Mouse (Mus musculus) heart, postnatal 10 days (tissue): ENCODE results near the gene Rph3a. TPM values are rescaled to one million over a fixed set of nuclear protein-coding genes. Genes with fewer than 3 reads are reported as not detected.
"Not testable (repeated sequence)": the region's sequence is repeated elsewhere in the genome, so short reads cannot be mapped to it uniquely, and the experiment has no call there.

Experiments
- DNase-seq, 2 experiments: peaks; one replicate each; pipeline ENCODE4 v3.0.0; 2021
- intact Hi-C: fragments of 180-260 bp; cut with DNase I; formaldehyde crosslinking; loops from one replicate; pipeline ENCODE4 v1.15.1; 2025
- total RNA-seq, 2 experiments: library from RNA; stranded (reverse); gene quantifications; 2 replicates each; pipeline ENCODE4 v1.2.3; 2021

The Rph3a gene
- total RNA-seq, 2 experiments from 2014 or later: not detected

DNA sequence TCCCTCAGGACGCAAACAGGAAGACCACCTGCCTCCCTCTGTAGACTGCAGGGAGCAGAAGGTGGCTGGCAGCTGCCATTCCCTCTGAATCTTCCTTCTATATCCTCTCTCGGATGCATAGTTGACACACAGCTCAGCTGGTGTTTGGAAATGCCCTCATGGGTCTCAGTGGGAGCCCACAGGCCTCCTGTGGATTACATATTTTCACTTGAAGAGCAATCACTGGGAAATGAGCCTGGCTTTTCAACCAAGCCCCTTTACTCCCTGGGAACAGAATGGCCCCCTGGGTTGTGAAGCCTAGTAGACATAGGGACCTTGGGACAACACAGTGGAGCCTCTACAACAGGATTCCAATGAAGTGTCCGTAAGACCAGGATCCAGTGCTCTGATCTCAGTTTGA lies 33.8 kb downstream of the Rph3a start:
- intact Hi-C loops: no loop called here
- DNase-seq: no peak

DNA sequence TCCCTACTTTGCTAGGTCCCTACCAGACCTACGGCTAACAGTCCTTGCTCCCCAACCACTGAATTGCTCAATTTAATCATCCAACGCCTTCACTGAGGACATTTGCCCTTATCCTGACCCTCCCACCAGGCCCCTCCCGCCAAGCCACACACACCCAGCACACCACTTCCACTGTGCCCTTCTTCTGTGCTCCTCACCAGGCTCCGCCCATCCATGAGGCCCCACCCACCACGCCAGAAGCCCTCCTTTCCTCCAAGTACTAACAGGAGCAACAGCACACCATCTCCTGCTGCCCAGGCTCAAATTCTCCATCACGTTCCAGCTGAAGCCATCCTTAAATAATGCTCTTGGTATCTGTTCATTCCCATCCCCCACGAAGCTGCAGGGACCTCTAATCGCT lies 35.4 kb downstream of the Rph3a start:
- no peak for DNase-seq
- intact Hi-C loops: no loop called here

DNA sequence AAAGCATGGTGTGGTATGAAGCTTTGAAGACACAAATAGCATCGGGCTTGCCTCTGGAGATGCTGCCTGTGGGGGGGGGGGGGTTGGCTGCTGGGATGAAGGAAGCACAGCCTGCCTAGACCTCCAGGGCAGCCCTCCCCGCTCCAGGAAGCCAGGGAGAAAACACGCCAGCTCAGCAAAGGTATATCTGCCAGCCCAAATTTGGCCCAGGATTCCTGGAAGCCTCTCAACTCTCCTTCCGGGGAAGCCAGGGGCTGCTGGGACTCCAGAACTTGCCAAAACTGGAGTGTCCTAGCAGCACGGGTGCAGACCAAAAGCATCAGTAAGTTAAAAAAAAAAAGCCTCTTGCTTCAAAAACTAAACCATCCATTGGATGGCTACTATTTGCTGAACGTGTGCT lies 37.6 kb downstream of the Rph3a start:
- DNase-seq: no peak
- intact Hi-C loops: no loop called here

- no peak for DNase-seq
- intact Hi-C loops: no loop called here
Observed at GRCm38 (mm10) chr5:120971326-120971725, 38.6 kb downstream of the Rph3a start.

- peak; percentile 47 to 49 for DNase-seq
- intact Hi-C loops: no loop called here
Observed at GRCm38 (mm10) chr5:120969703-120970102, 40.2 kb downstream of the Rph3a start.

DNA sequence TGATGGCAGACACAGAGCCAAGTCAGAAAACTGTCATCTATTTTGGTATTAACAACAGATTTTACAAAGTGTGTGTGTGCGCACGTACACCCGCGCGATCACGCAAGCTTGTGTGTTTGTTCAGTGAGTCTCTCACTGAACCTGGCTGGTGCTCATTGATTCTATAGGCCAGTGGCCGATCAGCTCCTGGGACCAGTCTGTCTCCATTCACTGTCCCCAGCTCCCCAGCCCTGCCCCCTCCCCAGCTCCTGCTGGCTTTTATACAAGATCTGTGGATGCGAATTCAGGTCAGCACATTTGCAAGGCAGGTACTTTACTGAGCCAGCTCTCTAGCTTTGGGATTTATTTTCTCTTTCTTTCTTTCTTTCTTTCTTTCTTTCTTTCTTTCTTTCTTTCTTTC lies 41.1 kb downstream of the Rph3a start:
- DNase-seq: no peak
- intact Hi-C loops: no loop called here

GRCm38 (mm10) chr5:120968134-120968532 lies 41.8 kb downstream of the Rph3a start:
- DNase-seq: no peak
- intact Hi-C loops: no loop called here

DNA sequence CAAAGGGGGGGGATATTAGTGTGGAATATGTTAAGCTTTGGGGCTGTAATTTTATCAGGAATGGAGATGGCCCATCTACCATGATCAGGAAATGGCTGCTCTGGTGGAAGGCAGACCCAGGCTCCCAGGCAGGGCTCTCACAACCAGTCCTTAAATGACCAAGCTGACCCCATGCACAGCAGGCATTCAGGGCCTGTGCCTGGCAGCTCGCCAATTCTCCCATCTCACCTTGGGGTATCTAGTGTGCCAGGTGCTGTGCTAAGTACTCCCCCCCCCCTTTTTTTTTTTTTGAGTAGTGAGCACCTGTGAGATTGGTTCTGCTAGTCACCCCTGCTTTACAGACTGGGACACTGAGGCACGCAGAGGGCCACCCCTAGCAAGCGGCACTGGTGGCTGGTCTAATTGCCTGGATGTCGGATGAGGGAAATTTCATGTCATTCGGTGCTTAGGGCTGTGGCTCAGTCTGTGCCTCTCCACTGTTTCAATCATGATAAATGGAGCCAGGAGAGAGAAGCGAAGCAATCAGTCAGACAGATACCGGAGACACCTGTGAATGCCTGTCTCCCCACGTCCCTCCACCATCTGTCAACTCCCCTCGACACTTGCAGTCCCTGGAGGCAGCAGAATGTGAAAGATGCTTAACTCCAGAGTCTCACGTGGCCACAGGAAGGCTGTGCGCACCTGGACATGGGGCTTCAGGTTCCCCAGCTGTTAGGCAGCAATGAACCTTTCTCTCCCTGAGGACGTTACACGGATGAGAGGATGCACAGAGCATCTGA lies 42.3 kb downstream of the Rph3a start:
- intact Hi-C loops: no loop called here

GRCm38 (mm10) chr5:120966894-120967293 lies 43.0 kb downstream of the Rph3a start:
- no peak for DNase-seq
- intact Hi-C loops: no loop called here

More for the DNA sequence above, 42.3 kb downstream of the Rph3a start:
- DNase-seq: no peak

DNA sequence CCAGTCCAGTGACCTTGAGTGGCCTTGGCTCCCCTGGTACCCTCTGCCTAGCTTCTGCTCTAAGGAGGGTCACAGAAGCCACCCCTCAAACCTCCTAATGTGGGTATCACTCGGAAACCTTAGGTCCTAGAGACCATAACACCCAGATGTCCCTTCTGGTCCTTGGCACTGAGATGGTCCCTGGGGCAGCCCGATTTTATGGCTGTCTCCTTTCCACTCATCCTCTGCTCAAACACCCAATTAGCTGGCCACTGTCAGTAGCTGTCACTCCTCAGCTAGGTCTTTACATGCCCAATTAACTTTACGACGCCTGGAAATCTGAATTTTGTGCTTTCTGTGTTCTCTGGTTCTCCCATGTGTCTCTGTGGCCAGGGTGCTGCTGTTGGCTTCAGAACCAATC lies 43.7 kb downstream of the Rph3a start:
- intact Hi-C loops: no loop called here
- no peak for DNase-seq

- intact Hi-C loops: no loop called here
- DNase-seq: peak; percentile 3 to 12
Observed at GRCm38 (mm10) chr5:120961004-120961403, 48.9 kb downstream of the Rph3a start.

- intact Hi-C loops: loop anchor here (5.0 kb wide), 1 partner anchor 218 kb away; no protein-coding TSS in a partner anchor
- peak in 1 of 2 experiments; percentile 7 for DNase-seq
Observed at GRCm38 (mm10) chr5:120953974-120954373, 55.9 kb downstream of the Rph3a start.

GRCm38 (mm10) chr5:120952242-120952770 lies 57.6 kb downstream of the Rph3a start:
- DNase-seq: peak; percentile 5 to 19
- intact Hi-C loops: loop anchor here (5.0 kb wide), 1 partner anchor 220 kb away; no protein-coding TSS in a partner anchor

- peak in 1 of 2 experiments; percentile 2 for DNase-seq
- intact Hi-C loops: no loop called here
Observed at GRCm38 (mm10) chr5:120942076-120942475, 67.8 kb downstream of the Rph3a start.

- intact Hi-C loops: no loop called here
- no peak for DNase-seq
Observed at GRCm38 (mm10) chr5:120938586-120938985, 71.3 kb downstream of the Rph3a start.

DNA sequence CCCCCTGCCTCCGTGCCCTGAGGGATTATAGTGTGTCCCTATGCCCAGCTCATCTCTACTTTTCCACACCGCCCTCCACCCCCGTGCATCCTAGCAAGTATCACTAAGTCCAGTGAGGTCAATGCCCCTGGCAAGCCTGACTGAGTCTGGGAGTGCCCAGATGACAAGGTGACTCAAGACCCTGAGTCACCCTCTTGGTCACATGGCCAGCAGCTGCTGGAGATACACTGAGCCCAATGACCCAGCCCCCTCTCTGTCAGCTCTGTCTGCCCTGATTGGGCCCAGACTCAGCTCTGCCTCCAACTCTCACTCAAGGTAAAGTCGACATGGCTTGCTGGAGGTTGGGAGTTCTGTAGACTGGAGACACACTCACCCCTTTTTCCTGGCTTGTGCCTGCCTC lies 72.1 kb downstream of the Rph3a start:
- intact Hi-C loops: no loop called here
- no peak for DNase-seq

GRCm38 (mm10) chr5:120933966-120934365 lies 75.9 kb downstream of the Rph3a start:
- no peak for DNase-seq
- intact Hi-C loops: loop anchor here (2.0 kb wide), 1 partner anchor 119 kb away; no protein-coding TSS in a partner anchor

DNA sequence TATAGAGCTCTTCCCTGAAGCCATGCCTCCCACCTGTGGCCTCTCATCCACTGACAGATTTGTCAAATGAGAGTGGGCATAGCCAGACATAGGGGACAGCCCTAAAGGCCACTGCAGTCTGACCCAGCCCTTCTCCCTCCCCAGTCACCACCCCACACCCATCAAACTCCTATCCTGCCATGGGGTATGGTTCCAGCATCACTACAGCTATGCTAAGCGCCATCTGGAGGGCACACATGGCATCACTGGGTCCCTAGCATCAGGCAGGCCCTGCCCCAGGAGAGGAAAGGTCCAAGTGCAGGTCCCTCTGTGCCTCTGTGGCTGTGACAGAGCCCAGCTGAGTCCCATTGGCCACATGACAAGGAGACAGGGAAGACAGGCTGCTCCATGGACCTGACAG lies 82.9 kb downstream of the Rph3a start:
- intact Hi-C loops: loop anchor here (10.0 kb wide), 1 partner anchor 132 kb away; the partner anchor contains the start of gene Oas1e
- no peak for DNase-seq

DNA sequence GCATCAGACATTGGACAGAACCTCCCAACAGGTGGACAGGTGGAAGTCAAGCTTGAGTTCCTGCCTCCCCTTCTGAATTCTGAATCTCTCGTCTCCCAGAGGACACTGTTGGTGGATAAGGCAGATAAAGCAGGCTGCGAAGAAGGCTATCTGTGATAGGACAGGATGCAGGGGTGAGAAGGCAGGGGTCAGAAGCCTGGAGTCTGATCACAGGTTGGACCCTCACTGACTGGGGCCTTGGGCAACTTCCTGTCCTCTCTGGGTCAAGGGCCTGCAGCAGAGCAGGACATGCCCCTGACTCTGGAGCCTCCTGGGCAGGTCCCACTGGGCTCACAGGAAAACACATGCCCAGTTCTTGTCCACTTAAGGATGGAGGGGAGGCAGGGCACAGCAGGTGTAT lies 83.6 kb downstream of the Rph3a start:
- intact Hi-C loops: loop anchor here (10.0 kb wide), 1 partner anchor 132 kb away; the partner anchor contains the start of gene Oas1e
- DNase-seq: not testable (repeated sequence)

GRCm38 (mm10) chr5:120924520-120924919 lies 85.4 kb downstream of the Rph3a start:
- intact Hi-C loops: loop anchor here (10.0 kb wide), 1 partner anchor 130 kb away; the partner anchor contains the start of gene Oas1e
- not testable (repeated sequence) for DNase-seq

DNA sequence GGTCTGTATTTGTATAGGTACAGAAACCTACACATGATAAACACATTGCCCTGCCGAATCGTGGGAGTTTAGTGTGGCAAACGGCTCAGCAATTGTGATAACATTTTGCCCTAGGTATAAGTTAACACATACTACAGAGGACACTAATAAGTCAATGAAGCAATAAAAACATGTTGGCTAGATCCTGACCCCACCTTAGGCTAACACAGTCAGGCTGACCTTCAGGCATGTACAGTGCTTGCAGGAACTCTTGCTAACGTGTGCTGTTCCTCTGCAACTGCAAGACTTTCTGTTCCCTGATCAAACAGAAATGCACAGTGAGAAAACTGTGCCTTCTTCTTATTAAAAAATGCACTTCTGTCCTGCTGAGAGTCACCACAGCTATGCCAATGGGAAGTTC lies 85.9 kb downstream of the Rph3a start:
- intact Hi-C loops: loop anchor here (10.0 kb wide), 1 partner anchor 129 kb away; the partner anchor contains the start of gene Oas1e
- no peak for DNase-seq

DNA sequence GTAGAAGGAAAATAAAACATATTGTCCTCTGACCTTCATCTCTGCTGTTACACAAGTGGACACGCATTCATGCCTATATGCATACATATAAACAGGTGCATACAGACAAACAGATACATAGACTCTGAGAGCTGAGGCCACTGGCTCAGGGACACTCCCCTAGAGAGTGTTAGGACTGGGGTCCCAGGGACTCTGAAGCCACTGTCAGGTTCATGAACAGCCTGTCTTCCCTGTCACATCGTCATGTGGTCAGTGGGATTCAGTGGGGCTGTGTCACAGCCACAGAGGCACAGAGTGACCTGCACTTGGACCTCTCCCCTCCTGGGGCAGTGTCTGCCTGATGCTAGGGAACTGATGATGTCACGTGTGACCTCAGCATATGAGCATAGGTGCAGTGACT lies 89.6 kb downstream of the Rph3a start:
- DNase-seq: no peak
- intact Hi-C loops: loop anchor here (10.0 kb wide), 1 partner anchor 125 kb away; the partner anchor contains the start of gene Oas1e
